Mouse (Mus musculus) midbrain, postnatal 0 days (tissue): ENCODE measurements at regions not wholly inside any gene's neighbourhood (a gene's known extent, or its start where the extent isn't known, plus 50 kb on each side); places are given as distances from the start of the nearest gene placed in this dataset.

ENCODE experiments used
- ATAC-seq: fragments of 200-750 bp; cut with Nextera tagmentation; 2 replicates; pipeline ENCODE4 v1.8.0; 2017; ENCODE audit warnings: moderate number of reproducible peaks, mild to moderate bottlenecking, moderate TSS enrichment, moderate library complexity; ENCODE audit not compliant: low FRiP score
- DNase-seq: peaks from one replicate; pipeline ENCODE4 v3.0.0-alpha.2; 2015; ENCODE audit warnings: low spot score
- H3K27ac ChIP-seq: fragments of 300-500 bp; sonication (generic); 2 replicates; pipeline ENCODE4 v1.5.1; 2014; ENCODE audit warnings: low read depth, mild to moderate bottlenecking, low read length, mixed read lengths
- H3K27me3 ChIP-seq: fragments of 300-500 bp; sonication (generic); 2 replicates; pipeline ENCODE4 v1.6.1; 2014; ENCODE audit warnings: low read length, control low read depth, mixed read lengths; ENCODE audit not compliant: insufficient read depth
- H3K36me3 ChIP-seq: fragments of 300-500 bp; sonication (generic); 2 replicates; pipeline ENCODE4 v1.6.1; 2014; ENCODE audit warnings: low read length, control low read depth, mixed read lengths; ENCODE audit not compliant: insufficient read depth
- H3K4me1 ChIP-seq: fragments of 300-500 bp; sonication (generic); 2 replicates; pipeline ENCODE4 v1.6.1; 2014; ENCODE audit warnings: mild to moderate bottlenecking, control low read depth, antibody characterized with exemption, low read length, mixed read lengths; ENCODE audit not compliant: insufficient read depth
- H3K4me2 ChIP-seq: fragments of 300-500 bp; sonication (generic); 2 replicates; pipeline ENCODE4 v1.6.1; 2014; ENCODE audit warnings: low read depth, mild to moderate bottlenecking, low read length, mixed read lengths; ENCODE audit not compliant: poor library complexity, severe bottlenecking
- H3K4me3 ChIP-seq: fragments of 300-500 bp; sonication (generic); 2 replicates; pipeline ENCODE4 v1.5.1; 2014; ENCODE audit warnings: low read depth, mild to moderate bottlenecking, low read length, moderate library complexity
- H3K9ac ChIP-seq: fragments of 300-500 bp; sonication (generic); replicated peaks from 2 replicates; pipeline ENCODE4 v1.6.1; 2014; ENCODE audit warnings: mild to moderate bottlenecking, low read length, moderate library complexity, mixed read lengths; ENCODE audit not compliant: poor library complexity, severe bottlenecking
- H3K9me3 ChIP-seq: fragments of 300-500 bp; sonication (generic); 2 replicates; pipeline ENCODE4 v1.6.1; 2016; ENCODE audit warnings: low read length, control low read depth
- CTCF ChIP-seq: IDR thresholded peaks from 2 replicates; pipeline ENCODE4 v1.5.1; 2016; ENCODE audit warnings: antibody characterized with exemption, mild to moderate bottlenecking
- WGBS: fragments of 180-500 bp; shearing (Covaris S2); extraction: QIAGEN DNeasy Blood & Tissue Kit; methylation state at CpG from one replicate; pipeline ENCODE4 v1.1.7; 2014; 5-methylcytosine and 5-hydroxymethylcytosine counted together

DNA sequence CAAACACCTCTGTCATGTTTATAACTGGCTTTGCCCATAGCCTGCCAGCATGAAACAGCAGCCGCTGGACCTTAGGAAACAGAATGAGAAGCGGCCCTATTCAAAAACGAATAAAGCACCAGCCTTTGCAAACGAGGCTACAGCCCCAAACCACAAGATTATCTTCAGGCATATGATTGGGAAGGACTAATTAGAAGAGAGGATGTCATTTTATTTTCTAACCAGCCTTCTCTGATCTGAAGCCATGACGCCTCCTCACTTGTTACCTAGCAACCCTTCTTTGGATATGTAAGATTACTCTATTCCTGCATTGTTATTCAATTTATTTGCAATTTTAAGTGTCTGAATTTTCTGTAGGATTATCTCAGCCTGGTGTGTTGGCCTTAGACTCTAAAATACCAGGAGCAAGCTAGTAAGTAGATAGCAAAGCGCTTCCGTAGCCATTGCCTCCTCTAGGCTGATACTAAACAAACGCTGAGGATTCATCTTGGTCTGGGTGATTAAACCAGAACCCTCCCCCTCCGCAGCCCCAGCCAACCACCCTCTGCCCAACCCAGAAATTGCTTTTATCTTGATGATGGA, 390.0 kb upstream of the Acvr2a start:
- H3K9me3 ChIP-seq = no peaks in the 10 kb centered on the region
- H3K27me3 ChIP-seq = no peaks in the 10 kb centered on the region
- H3K9ac ChIP-seq = peak overlapping the region; percentile 5; the same call in 1 of the 2 replicates
- DNase-seq (peak; percentile 53), ATAC-seq (peak; percentile 79)
- H3K4me1 ChIP-seq = peaks cover 8% of the 10 kb centered on the region; the same call in 1 of the 2 replicates
- no peaks in the 10 kb centered on the region for H3K36me3 ChIP-seq
- no peak for TF ChIP-seq CTCF
- H3K4me3 ChIP-seq = no peak overlapping the region
- 8% methylated on average over 9 of the region's 9 CpGs for WGBS
- H3K4me2 ChIP-seq = peak overlapping the region; percentile 29
- H3K27ac ChIP-seq = peak overlapping the region; percentile 73

DNA sequence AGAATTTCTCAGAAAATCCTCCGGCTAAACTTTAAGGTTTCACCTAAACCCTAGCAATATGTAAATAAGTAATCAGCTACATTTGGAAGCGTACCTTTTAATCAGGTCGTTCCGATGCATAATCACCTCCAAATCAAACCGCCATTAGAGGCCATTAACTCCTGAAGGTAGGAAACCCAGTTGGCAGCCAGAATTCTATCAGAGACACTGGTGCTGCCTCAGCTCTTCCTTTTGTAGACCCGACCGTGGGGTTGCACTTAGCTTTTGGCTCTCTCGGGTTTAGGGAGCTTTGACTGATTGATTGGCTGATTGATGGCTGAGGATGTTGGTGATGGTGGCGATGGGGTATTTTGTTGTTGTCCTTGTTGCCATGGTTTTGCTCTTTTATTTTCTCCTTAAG, 389.3 kb upstream of the Acvr2a start:
- ATAC-seq (no peak; the same call in 1 of the 2 replicates), DNase-seq (no peak)
- H3K9me3 ChIP-seq = no peaks in the 10 kb centered on the region
- no peaks in the 10 kb centered on the region for H3K36me3 ChIP-seq
- no peak overlapping the region; the same call in 1 of the 2 replicates for H3K9ac ChIP-seq
- H3K4me1 ChIP-seq = peaks cover 8% of the 10 kb centered on the region; the same call in 1 of the 2 replicates
- H3K27me3 ChIP-seq = no peaks in the 10 kb centered on the region
- no peak for TF ChIP-seq CTCF
- H3K4me3 ChIP-seq = no peak overlapping the region
- H3K4me2 ChIP-seq = peak overlapping the region; percentile 29
- whole genome bisulfite sequencing = 16% methylated on average over 9 of the region's 9 CpGs
- peak overlapping the region; percentile 73 for H3K27ac ChIP-seq

DNA sequence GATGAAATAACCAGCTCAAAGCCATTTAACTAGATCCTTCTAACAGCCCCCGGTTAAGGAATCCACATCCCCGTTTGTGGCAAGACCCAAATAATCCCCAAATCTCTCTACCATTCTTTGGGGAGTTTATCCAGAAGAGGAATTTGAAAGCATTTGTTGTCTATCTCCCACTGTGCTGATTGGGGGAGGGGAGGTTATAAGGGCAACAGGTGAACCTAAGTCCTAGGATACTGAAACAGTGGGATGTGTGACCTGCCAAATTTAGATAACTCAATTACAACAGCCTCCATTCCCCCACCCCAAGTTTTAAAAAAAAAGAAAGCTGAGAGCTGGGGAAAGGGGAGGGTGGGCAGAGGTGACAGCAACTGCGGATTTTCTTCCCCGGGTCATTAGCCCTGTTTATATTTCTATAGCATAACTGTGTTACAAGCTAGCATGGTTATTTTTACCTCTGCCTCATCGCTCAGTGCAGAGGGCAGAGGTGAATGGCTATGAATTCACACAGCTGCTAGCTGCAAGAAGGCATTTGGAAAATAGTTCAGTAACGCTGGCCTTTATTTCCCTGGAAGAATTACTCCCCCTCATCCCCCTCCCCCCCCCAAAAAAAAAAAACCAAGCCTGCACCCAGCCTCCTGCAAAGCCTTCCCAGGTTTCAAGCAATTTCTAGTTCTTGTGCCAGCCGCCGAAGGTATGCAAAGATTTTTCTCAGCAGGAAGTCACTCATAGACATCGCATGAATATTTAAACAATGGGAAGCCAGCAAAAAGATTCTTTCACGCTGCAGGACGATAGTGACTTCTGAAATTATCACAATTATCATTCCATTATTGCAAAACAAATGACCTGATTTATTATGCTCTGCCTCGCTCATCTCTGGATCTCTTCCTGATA, 388.5 kb upstream of the Acvr2a start:
- no peaks in the 10 kb centered on the region for H3K36me3 ChIP-seq
- no peak overlapping the region for H3K4me3 ChIP-seq
- no peak overlapping the region for H3K4me2 ChIP-seq
- peaks cover 8% of the 10 kb centered on the region; the same call in 1 of the 2 replicates for H3K4me1 ChIP-seq
- H3K27ac ChIP-seq = no peak overlapping the region
- WGBS = 11% methylated on average over 12 of the region's 12 CpGs
- no peaks in the 10 kb centered on the region for H3K9me3 ChIP-seq
- TF ChIP-seq CTCF = no peak
- ATAC-seq (no peak), DNase-seq (no peak)
- no peak overlapping the region for H3K9ac ChIP-seq
- H3K27me3 ChIP-seq = no peaks in the 10 kb centered on the region

DNA sequence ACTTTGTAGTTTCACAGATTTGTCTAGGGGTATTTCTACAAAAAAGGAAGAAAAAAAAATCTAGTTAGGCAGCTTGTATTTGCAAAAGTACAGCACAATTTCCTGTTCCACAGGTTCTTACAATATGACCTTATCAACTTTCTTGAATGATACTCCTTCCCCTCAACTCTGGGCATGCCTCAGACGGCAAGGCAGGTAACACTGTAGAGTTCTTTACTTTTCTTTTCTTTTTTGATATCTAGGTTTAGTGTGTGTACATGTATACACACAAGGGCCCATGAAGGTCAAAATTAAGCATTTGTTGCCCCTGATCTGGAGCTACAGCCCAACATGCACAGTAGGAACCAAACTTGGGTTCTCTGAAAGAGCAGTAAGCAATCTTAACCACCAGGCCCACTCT, 381.4 kb upstream of the Acvr2a start:
- TF ChIP-seq CTCF = no peak
- ATAC-seq = no peak

DNA sequence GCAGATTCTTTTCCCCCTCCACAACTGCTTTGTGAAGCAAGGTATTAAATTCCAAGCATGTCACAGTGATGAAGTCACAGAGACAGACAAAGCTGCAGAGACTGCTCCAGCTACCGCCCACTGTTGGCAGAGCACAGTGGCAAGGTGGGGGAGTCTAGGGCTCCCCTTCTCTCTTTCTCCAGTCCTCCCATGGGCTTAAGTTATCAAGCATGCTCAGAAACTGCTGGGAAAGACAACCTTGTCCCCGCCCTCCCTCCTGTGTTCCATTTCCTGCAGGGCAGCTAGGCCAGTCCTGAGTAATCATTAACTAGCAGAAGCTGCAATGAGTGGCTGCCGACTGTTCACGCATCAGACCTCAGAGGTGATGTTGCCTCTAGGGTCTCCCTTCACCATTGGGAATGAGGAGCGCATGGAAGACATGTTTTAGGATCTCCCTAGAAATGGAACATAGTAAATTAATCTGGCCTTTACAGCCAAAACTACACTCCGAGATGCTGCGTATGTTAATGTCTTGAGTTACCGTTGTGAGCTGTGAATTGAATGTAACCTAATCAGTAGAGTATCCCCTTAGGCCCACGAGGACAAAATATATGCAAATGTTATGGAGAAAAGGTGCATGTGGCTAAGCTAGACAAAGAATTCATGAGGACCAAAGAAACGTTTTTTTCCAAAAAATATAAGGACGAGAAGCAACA, 372.5 kb upstream of the Acvr2a start:
- no peak overlapping the region for H3K27ac ChIP-seq
- H3K27me3 ChIP-seq = no peaks in the 10 kb centered on the region
- H3K4me2 ChIP-seq = no peak overlapping the region
- H3K9ac ChIP-seq = no peak overlapping the region
- ATAC-seq = no peak
- no peak overlapping the region for H3K4me3 ChIP-seq
- 41% methylated on average over 11 of the region's 11 CpGs for WGBS
- H3K36me3 ChIP-seq = no peaks in the 10 kb centered on the region
- no peaks in the 10 kb centered on the region for H3K4me1 ChIP-seq
- no peak for DNase-seq
- no peaks in the 10 kb centered on the region for H3K9me3 ChIP-seq
- no peak for TF ChIP-seq CTCF

More for the DNA sequence above, 381.4 kb upstream of the Acvr2a start:
- Histone ChIP-seq H3K4me3 (no peak overlapping the region), H3K9ac (no peak overlapping the region), H3K4me1 (no peaks in the 10 kb centered on the region), H3K36me3 (no peaks in the 10 kb centered on the region), H3K9me3 (no peaks in the 10 kb centered on the region), H3K4me2 (no peak overlapping the region), H3K27me3 (no peaks in the 10 kb centered on the region), H3K27ac (no peak overlapping the region)
- DNase-seq = no peak
- 97% methylated on average over 1 of the region's 1 CpGs for WGBS
